8 mouse cellular contexts compared by ENCODE assay signal in genomic region chr1:182959251-182959691, GRCm38 (mm10). TPM values are rescaled to one million over a fixed set of nuclear protein-coding genes. Genes with fewer than 3 reads are reported as not detected.
DNase-seq lines count a peak whose midpoint lies in the region; ATAC-seq lines count a peak whose summit lies in the region.

No protein-coding gene starts in this region.

- no peaks in the 10 kb centered on the region for H3K36me3 ChIP-seq in embryonic facial prominence, embryonic 15.5 days
- H3K36me3 ChIP-seq in limb, embryonic 11.5 days (ENCODE audit: control insufficient read depth, insufficient read depth, low read length), result no peaks in the 10 kb centered on the region
- no peaks in the 10 kb centered on the region for H3K36me3 ChIP-seq in midbrain, embryonic 10.5 days

- H3K27ac ChIP-seq in embryonic facial prominence, embryonic 15.5 days (replicated peaks), result peak overlapping the region; percentile 71
- no peak overlapping the region for H3K27ac ChIP-seq in limb, embryonic 11.5 days (replicated peaks; ENCODE audit: low read depth, low read length)
- H3K27ac ChIP-seq in midbrain, embryonic 10.5 days (replicated peaks), result peak overlapping the region; percentile 68

- WGBS in embryonic facial prominence, embryonic 15.5 days, result 1% methylated on average over 17 of the region's 17 CpGs
- WGBS in limb, embryonic 11.5 days, result under 1% methylated on average over 17 of the region's 17 CpGs
- WGBS in midbrain, embryonic 10.5 days, result under 1% methylated on average over 17 of the region's 17 CpGs

- H3K27me3 ChIP-seq in embryonic facial prominence, embryonic 15.5 days, result no peaks in the 10 kb centered on the region
- no peaks in the 10 kb centered on the region for H3K27me3 ChIP-seq in limb, embryonic 11.5 days (ENCODE audit: control insufficient read depth, insufficient read depth, low read length)
- H3K27me3 ChIP-seq in midbrain, embryonic 10.5 days (ENCODE audit: low read depth, poor library complexity, severe bottlenecking), result peaks cover 70% of the 10 kb centered on the region

- peak overlapping the region; percentile 43 for H3K4me3 ChIP-seq in embryonic facial prominence, embryonic 15.5 days (replicated peaks)
- peak overlapping the region; percentile 33 for H3K4me3 ChIP-seq in limb, embryonic 11.5 days (ENCODE audit: low read depth, low read length)
- peak overlapping the region; percentile 58 for H3K4me3 ChIP-seq in midbrain, embryonic 10.5 days

- no peak for ATAC-seq in embryonic facial prominence, embryonic 15.5 days (ENCODE audit: insufficient number of reproducible peaks, low FRiP score, low TSS enrichment, low read depth)
- no peak for ATAC-seq in limb, embryonic 11.5 days (ENCODE audit: insufficient number of reproducible peaks, low FRiP score, low TSS enrichment, low read depth)

- peak; percentile 32 for DNase-seq in gastrocnemius, adult 18-20 months (ENCODE audit: low spot score)
- no peak for DNase-seq in gastrocnemius, postnatal 25 days
- DNase-seq in heart, postnatal 4 days, result peak; percentile 69
- DNase-seq in limb, embryonic 11.5 days (ENCODE audit: low spot score), result peak; percentile 58
- peak; percentile 56 for DNase-seq in midbrain, embryonic 10.5 days (ENCODE audit: low spot score)
- no peak for DNase-seq in layer of hippocampus, postnatal 36 days
- no peak for DNase-seq in cerebellum, adult 9-11 months

- H3K9ac ChIP-seq in embryonic facial prominence, embryonic 15.5 days, result peak overlapping the region; percentile 22
- peak overlapping the region; percentile 32; the same call in 1 of the 2 replicates for H3K9ac ChIP-seq in limb, embryonic 11.5 days (ENCODE audit: low read length)

- peak overlapping the region; percentile 71 for H3K4me2 ChIP-seq in embryonic facial prominence, embryonic 15.5 days (replicated peaks)
- H3K4me2 ChIP-seq in limb, embryonic 11.5 days (ENCODE audit: low read depth, severe bottlenecking), result peak overlapping the region; percentile 67

- H3K9me3 ChIP-seq in embryonic facial prominence, embryonic 15.5 days (replicated peaks), result no peaks in the 10 kb centered on the region
- no peaks in the 10 kb centered on the region for H3K9me3 ChIP-seq in limb, embryonic 11.5 days (ENCODE audit: control insufficient read depth, low read length)
- no peaks in the 10 kb centered on the region for H3K9me3 ChIP-seq in midbrain, embryonic 10.5 days (replicated peaks)

- peaks cover 41% of the 10 kb centered on the region for H3K4me1 ChIP-seq in embryonic facial prominence, embryonic 15.5 days
- no peaks in the 10 kb centered on the region for H3K4me1 ChIP-seq in limb, embryonic 11.5 days (ENCODE audit: control insufficient read depth, insufficient read depth, low read length)
- peaks cover 53% of the 10 kb centered on the region for H3K4me1 ChIP-seq in midbrain, embryonic 10.5 days

RNA-seq across cellular contexts. Expression of gene Tlr5, which starts 4.7 kb away (rescaled TPM):
- 1 to 10 TPM in 1 of 2 experiments, under 1 TPM in 1; 0.78 to 1.0 TPM for total RNA-seq in gastrocnemius, adult 18-20 months (2021)
- total RNA-seq in gastrocnemius, postnatal 25 days (2021), result 1 to 10 TPM; 1.5 to 2.0 TPM
- polyA plus RNA-seq in embryonic facial prominence, embryonic 15.5 days (2015; fragmentation: Nextera tagmentation; extraction: Ambion mirVana), result 1.4 and 1.8 TPM in 2 replicates
- 1 to 10 TPM; 1.9 to 2.0 TPM for total RNA-seq in heart, postnatal 4 days (2021)
- 0.67 and 0.92 TPM in 2 replicates for polyA plus RNA-seq in limb, embryonic 11.5 days (2014; fragmentation: Nextera tagmentation; extraction: Ambion mirVana)
- 0.35 and 0.52 TPM in 2 replicates for polyA plus RNA-seq in midbrain, embryonic 10.5 days (2016; fragmentation: Nextera tagmentation; extraction: Ambion mirVana)
- under 1 TPM; 0.17 to 0.33 TPM for total RNA-seq in layer of hippocampus, postnatal 36 days (2021)

Comparison
In these comparisons a context has a peak if more than half of its experiments do, and no peak if none do; other contexts are left out.
1. DNase-seq: peak in gastrocnemius, adult 18-20 months (single experiment), heart, postnatal 4 days (single experiment), limb, embryonic 11.5 days (single experiment) and midbrain, embryonic 10.5 days (single experiment); none in gastrocnemius, postnatal 25 days (single experiment), layer of hippocampus, postnatal 36 days (0 of 2) and cerebellum, adult 9-11 months (single experiment).
2. Peak in every context shown above with its lines, with median percentiles within 50 percentile points of each other: H3K4me3 ChIP-seq.